ENCODE assay signal across 8 mouse cellular contexts in the genomic region with DNA sequence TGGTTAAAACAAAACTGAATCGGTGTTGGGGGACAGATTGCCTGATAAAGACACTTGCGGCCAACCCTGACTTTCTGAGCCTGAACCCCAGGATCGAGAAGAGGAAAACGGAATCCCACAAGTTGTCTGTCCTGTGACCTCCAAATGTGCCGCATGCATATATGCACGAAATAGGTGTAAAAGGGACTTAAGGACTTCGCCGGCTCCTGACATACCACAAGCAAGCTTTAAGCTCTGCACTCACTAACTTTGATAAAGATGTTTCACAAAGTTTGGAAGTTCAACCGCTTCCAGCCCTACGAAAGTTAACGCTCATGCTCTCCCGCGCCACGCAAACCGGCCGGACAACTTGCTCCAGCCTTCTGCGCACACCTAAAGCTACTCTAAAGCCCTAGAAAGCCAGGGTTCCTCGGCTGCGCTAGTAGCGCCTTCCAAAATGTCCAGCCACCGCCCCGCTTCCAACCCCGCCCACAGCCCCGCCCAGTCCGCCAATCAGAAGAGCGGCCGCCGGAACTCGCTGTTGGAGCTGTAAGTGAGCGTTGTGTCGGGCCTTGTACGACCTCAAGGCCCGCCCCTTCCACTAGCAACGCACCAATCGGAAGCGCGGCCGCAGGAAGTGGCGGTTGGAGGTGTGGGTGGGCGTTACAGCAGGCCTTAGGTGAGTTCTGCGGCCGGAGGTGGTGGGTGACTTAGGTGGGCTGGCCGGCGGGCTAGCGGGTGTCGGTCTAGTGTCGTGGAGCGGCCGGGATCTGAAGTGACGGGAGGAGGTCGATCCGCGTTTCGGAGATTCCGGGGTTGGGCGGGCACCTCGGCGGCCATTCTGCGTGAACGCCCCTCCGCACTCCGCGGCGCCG. TPM values are rescaled to one million over a fixed set of nuclear protein-coding genes. Genes with fewer than 3 reads are reported as not detected.
DNase-seq lines count a peak whose midpoint lies in the region; ATAC-seq and TF ChIP-seq lines count a peak whose summit lies in the region.

A gene (plus strand): TSS at position 606 of the 854 bp plus-strand sequence.

- intact Hi-C loops in heart, postnatal 25 days (cut with DNase I), result loop anchor here (1.0 kb wide), 1 partner anchor 43 kb away; a partner anchor contains a TSS

- ATAC-seq in forebrain, embryonic 15.5 days (replicated peaks), result peak; percentile 99
- peak; percentile 99 for ATAC-seq in neutrophil, adult 5-6 weeks (ENCODE audit: extremely low read depth, insufficient number of reproducible peaks, low FRiP score, poor library complexity, severe bottlenecking)

- TF ChIP-seq CTCF in lung, adult 2 months (IDR thresholded peaks at IDR 0.05; ENCODE audit: insufficient read depth, low read length), result no peak

- peak; percentile 93 for DNase-seq in ES-E14 (ENCODE audit: low read depth, low spot score)
- peak; percentile 94 for DNase-seq in cerebellum, adult 11-12 months
- DNase-seq in heart, postnatal 25 days (ENCODE audit: low spot score), result peak; percentile 87
- DNase-seq in layer of hippocampus, adult 18-20 months (ENCODE audit: low spot score in 2 of 2), result peak; percentile 88 to 94
- peak; percentile 88 for DNase-seq in lung, adult 2 months
- DNase-seq in thymus, adult 18-20 months, result peak; percentile 88 to 92

- H3K4me3 ChIP-seq in ES-E14 (ENCODE audit: insufficient read depth in 1 of 2, low read depth in 1 of 2, low read length in 2 of 2, poor library complexity in 1 of 2, severe bottlenecking in 1 of 2), result peak within 1 kb of the TSS; percentile 86 to 95
- peak within 1 kb of the TSS; percentile 72 for H3K4me3 ChIP-seq in forebrain, embryonic 15.5 days
- H3K4me3 ChIP-seq in lung, adult 2 months (replicated peaks; ENCODE audit: extremely low read depth, low read depth, low read length), result peak within 1 kb of the TSS; percentile 91

- peak within 1 kb of the TSS; percentile 75 for H3K27ac ChIP-seq in ES-E14 (ENCODE audit: insufficient read depth, low read depth, low read length, poor library complexity, severe bottlenecking)
- peak within 1 kb of the TSS; percentile 77 for H3K27ac ChIP-seq in forebrain, embryonic 15.5 days (replicated peaks)

- TF ChIP-seq POLR2A in lung, adult 2 months (IDR thresholded peaks at IDR 0.05; ENCODE audit: borderline replicate concordance, extremely low read depth, low read depth, low read length), result peak; percentile 76; the same call in 1 of the 2 replicates

- peaks cover 12% of the 10 kb centered on the region for H3K36me3 ChIP-seq in ES-E14 (ENCODE audit: control insufficient read depth, insufficient read depth, low read length, poor library complexity, severe bottlenecking)
- peaks cover 12% of the 10 kb centered on the region for H3K36me3 ChIP-seq in forebrain, embryonic 15.5 days

- in situ Hi-C loops in ES-E14 (cut with MboI; ENCODE audit: low sequenced_read_pairs in 2 of 2, unreplicated experiment in 2 of 2), result no loop called here

- H3K9me3 ChIP-seq in ES-E14 (ENCODE audit: control insufficient read depth, insufficient read depth, low read depth, low read length), result no peaks in the 10 kb centered on the region
- no peaks in the 10 kb centered on the region for H3K9me3 ChIP-seq in forebrain, embryonic 15.5 days

- H3K9ac ChIP-seq in ES-E14 (ENCODE audit: insufficient read depth, low read depth, low read length, poor library complexity, severe bottlenecking), result peak within 1 kb of the TSS; percentile 91
- H3K9ac ChIP-seq in forebrain, embryonic 15.5 days (replicated peaks), result peak within 1 kb of the TSS; percentile 62

- peak within 1 kb of the TSS; percentile 77 for H3K4me2 ChIP-seq in forebrain, embryonic 15.5 days (replicated peaks)

- WGBS in forebrain, embryonic 15.5 days, result 2% methylated on average over 65 of the region's 65 CpGs
- 1% methylated on average over 65 of the region's 65 CpGs for WGBS in lung, adult 2 months

- H3K4me1 ChIP-seq in ES-E14 (ENCODE audit: control insufficient read depth in 2 of 2, insufficient read depth in 2 of 2, low read length in 2 of 2, poor library complexity in 1 of 2), result no peaks in the 10 kb centered on the region; a peak in 1 of 4 replicates
- peaks cover 15% of the 10 kb centered on the region for H3K4me1 ChIP-seq in forebrain, embryonic 15.5 days
- H3K4me1 ChIP-seq in lung, adult 2 months (ENCODE audit: control insufficient read depth, insufficient read depth, low read length), result no peaks in the 10 kb centered on the region

- no peaks in the 10 kb centered on the region for H3K27me3 ChIP-seq in forebrain, embryonic 15.5 days

TF ChIP-seq in ES-E14, 5 proteins besides CTCF, POLR2A, EP300 and RAD21:
- 0 out of 2 replicates have a peak, but pooled peaks have one; percentile 29 for TF ChIP-seq CHD2 (IDR thresholded peaks at IDR 0.05; ENCODE audit: low read depth, low read length)
- TF ChIP-seq ZNF384 (IDR thresholded peaks at IDR 0.05; ENCODE audit: low read depth, low read length), result no peak
- TF ChIP-seq HCFC1 (IDR thresholded peaks at IDR 0.05; ENCODE audit: borderline replicate concordance, insufficient read depth, low read length), result peak; percentile 61; the same call in 1 of the 2 replicates

RNA-seq across cellular contexts. Expression of the gene that starts here (rescaled TPM):
- 53.0 and 56.4 TPM in 2 replicates for total RNA-seq in ES-E14 (2012; rRNA removed)
- 102 and 105 TPM in 2 replicates for polyA plus RNA-seq in forebrain, embryonic 15.5 days (2015; fragmentation: Nextera tagmentation; extraction: Ambion mirVana)
- 10 to 100 TPM; 18.4 to 18.9 TPM for total RNA-seq in heart, postnatal 25 days (2021)
- total RNA-seq in layer of hippocampus, adult 18-20 months (2021), result 10 to 100 TPM; 43.1 to 44.7 TPM
- 43.9 and 50.1 TPM in 2 replicates for polyA plus RNA-seq in lung, adult 2 months (2012; rRNA removed)
- 160 and 167 TPM in 2 replicates for total RNA-seq in neutrophil, adult 5-6 weeks (2017)

Comparison
In these comparisons a context has a peak if more than half of its experiments do, and no peak if none do; other contexts are left out.
1. Peak in every context shown above with its lines: DNase-seq, ATAC-seq, H3K4me3 ChIP-seq and H3K27ac ChIP-seq.